In the genomic region with DNA sequence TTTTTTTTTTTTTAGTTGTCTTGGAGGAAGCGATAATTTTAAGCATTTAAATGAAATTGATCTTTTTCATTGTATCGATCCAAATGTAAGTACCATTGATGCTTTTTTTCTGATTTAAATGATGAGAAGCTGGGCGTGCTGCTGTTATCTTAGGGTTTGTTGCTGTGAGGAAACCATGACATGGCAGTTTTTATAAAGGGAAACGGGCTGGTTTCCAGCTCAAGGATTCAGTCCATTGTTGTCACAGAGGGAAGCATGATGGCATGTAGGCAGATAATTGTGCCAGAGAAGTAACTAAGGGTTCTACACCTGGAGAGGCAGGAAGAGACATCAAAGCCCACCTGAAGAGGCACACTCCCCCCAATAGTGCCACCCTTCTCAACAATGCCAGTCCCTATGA, we compare ENCODE assay signal across 22 mouse cellular contexts. TPM values are rescaled to one million over a fixed set of nuclear protein-coding genes. Genes with fewer than 3 reads are reported as not detected.
DNase-seq lines count a peak whose midpoint lies in the region; ATAC-seq and TF ChIP-seq lines count a peak whose summit lies in the region.
"Had no signal": no experiment of that assay in that cellular context is flagged by ENCODE, and none has a peak within 500 bp of the region (broad histone marks: within the 10 kb centered on the region; RNA-seq: fewer than 3 reads in every experiment).

No protein-coding gene starts in this region.

- no peak for TF ChIP-seq POLR2A in heart, adult 2 months (IDR thresholded peaks at IDR 0.05; ENCODE audit: insufficient read depth, low read depth, low read length)

- H3K9ac ChIP-seq in heart, adult 2 months (ENCODE audit: low read depth, low read length) = no peak overlapping the region
- no peak overlapping the region for H3K9ac ChIP-seq in liver, embryonic 15.5 days
- H3K9ac ChIP-seq: embryonic facial prominence, embryonic 15.5 days; forebrain, postnatal 0 days; hindbrain, embryonic 14.5 days; intestine, embryonic 15.5 days; limb, embryonic 12.5 days; lung, embryonic 15.5 days; midbrain, embryonic 15.5 days had no signal

- no peak for DNase-seq in heart, adult 2 months
- no peak for DNase-seq in heart, postnatal 4 days
- peak; percentile 29 for DNase-seq in lung, postnatal 36 days
- no peak for DNase-seq in lung, postnatal 10 days
- DNase-seq in left cerebral cortex, adult 9 months (ENCODE audit: low spot score in 2 of 2) = no peak
- DNase-seq: adrenal gland, adult 2 months; cerebellum, postnatal 10 days; embryo, embryonic 11 days; forebrain, postnatal 0 days; thymus, adult 18-20 months; thymus, postnatal 4 days had no signal

- peaks cover 6% of the 10 kb centered on the region for H3K79me2 ChIP-seq in heart, adult 2 months (replicated peaks; ENCODE audit: control insufficient read depth, insufficient read depth, low read length)

- H3K4me3 ChIP-seq in heart, adult 2 months = no peak overlapping the region
- no peak overlapping the region for H3K4me3 ChIP-seq in liver, embryonic 15.5 days (replicated peaks)
- H3K4me3 ChIP-seq: embryonic facial prominence, embryonic 15.5 days; forebrain, embryonic 10.5 days; intestine, embryonic 15.5 days; limb, embryonic 12.5 days; lung, embryonic 15.5 days; midbrain, embryonic 15.5 days; myocyte had no signal

- intact Hi-C loops in heart, adult 2 months (cut with DNase I) = no loop called here

- 46% methylated on average over 4 of the region's 4 CpGs for WGBS in heart, adult 2 months
- 48% methylated on average over 4 of the region's 4 CpGs for WGBS in liver, embryonic 15.5 days (ENCODE audit: insufficient replicate concordance)

- peaks cover 7% of the 10 kb centered on the region for H3K4me1 ChIP-seq in heart, adult 2 months (ENCODE audit: control insufficient read depth, insufficient read depth, low read length)
- peaks cover 29% of the 10 kb centered on the region for H3K4me1 ChIP-seq in liver, embryonic 15.5 days (replicated peaks)
- H3K4me1 ChIP-seq: embryonic facial prominence, embryonic 15.5 days; forebrain, embryonic 10.5 days; intestine, embryonic 15.5 days; limb, embryonic 12.5 days; lung, embryonic 15.5 days; midbrain, embryonic 15.5 days had no signal

- TF ChIP-seq EP300 in heart, adult 2 months (IDR thresholded peaks at IDR 0.05; ENCODE audit: insufficient read depth, low read depth, low read length) = no peak

- H3K4me2 ChIP-seq in liver, embryonic 15.5 days = 0 out of 2 replicates have a peak overlapping the region, but pooled peaks have one; percentile 4
- H3K4me2 ChIP-seq: embryonic facial prominence, embryonic 15.5 days; hindbrain, embryonic 14.5 days; intestine, embryonic 15.5 days; limb, embryonic 12.5 days; lung, embryonic 15.5 days; midbrain, embryonic 15.5 days had no signal

- H3K27ac ChIP-seq in heart, adult 2 months = peak overlapping the region; percentile 1; the same call in 1 of the 2 replicates
- peak overlapping the region; percentile 60 for H3K27ac ChIP-seq in liver, embryonic 15.5 days (replicated peaks)
- H3K27ac ChIP-seq: embryonic facial prominence, embryonic 15.5 days; forebrain, embryonic 10.5 days; hindbrain, embryonic 14.5 days; intestine, embryonic 15.5 days; limb, embryonic 12.5 days; lung, embryonic 15.5 days; midbrain, embryonic 15.5 days had no signal

- ATAC-seq in liver, embryonic 15.5 days (ENCODE audit: insufficient read depth) = no peak
- ATAC-seq in cerebellum, adult (ENCODE audit: insufficient number of reproducible peaks, low FRiP score, low TSS enrichment) = no peak
- no peak for ATAC-seq in activated CD4-positive, CD25-positive, alpha-beta regulatory T cell, adult 4 months
- ATAC-seq: forebrain, postnatal 0 days; intestine, embryonic 15.5 days; midbrain, embryonic 15.5 days had no signal

- no peaks in the 10 kb centered on the region for H3K9me3 ChIP-seq in liver, embryonic 15.5 days (replicated peaks)
- H3K9me3 ChIP-seq: embryonic facial prominence, embryonic 15.5 days; intestine, embryonic 15.5 days; lung, embryonic 15.5 days; midbrain, embryonic 15.5 days had no signal

- no peak for TF ChIP-seq CTCF in heart, adult 2 months (IDR thresholded peaks at IDR 0.05)

- H3K27me3 ChIP-seq in heart, adult 2 months (ENCODE audit: control insufficient read depth, insufficient read depth, low read length) = no peaks in the 10 kb centered on the region
- H3K27me3 ChIP-seq in liver, embryonic 15.5 days = no peaks in the 10 kb centered on the region
- H3K27me3 ChIP-seq: embryonic facial prominence, embryonic 15.5 days; intestine, embryonic 15.5 days; limb, embryonic 12.5 days; lung, embryonic 15.5 days; midbrain, embryonic 15.5 days had no signal

- peaks cover 15% of the 10 kb centered on the region for H3K36me3 ChIP-seq in heart, adult 2 months (ENCODE audit: control insufficient read depth, insufficient read depth, low read length)
- peaks cover 80% of the 10 kb centered on the region for H3K36me3 ChIP-seq in liver, embryonic 15.5 days (replicated peaks)

RNA-seq across cellular contexts. Expression of gene Ptges3, which starts 10.4 kb away (rescaled TPM):
- total RNA-seq in heart, adult 2 months (2021) = 10 to 100 TPM; 96.0 to 97.3 TPM
- polyA plus RNA-seq in heart, adult 2 months (2012; rRNA removed) = 16.3 and 19.2 TPM in 2 replicates
- 100 to 1,000 TPM; 125 to 132 TPM for total RNA-seq in heart, postnatal 4 days (2021)
- 188 and 217 TPM in 2 replicates for polyA plus RNA-seq in liver, embryonic 15.5 days (2015; fragmentation: Nextera tagmentation; extraction: Ambion mirVana)
- 100 to 1,000 TPM; 194 to 285 TPM for polyA plus RNA-seq in activated CD4-positive, CD25-positive, alpha-beta regulatory T cell, adult 4 months (2017; shearing (Covaris generic))

RNA-seq across cellular contexts. Expression of gene Atp5b, which starts 13.9 kb away (rescaled TPM):
- total RNA-seq in heart, adult 2 months (2021) = 1,000 to 10,000 TPM; 7,689 to 9,158 TPM
- polyA plus RNA-seq in heart, adult 2 months (2012; rRNA removed) = 8,017 and 9,446 TPM in 2 replicates
- 1,000 to 10,000 TPM; 6,416 to 6,613 TPM for total RNA-seq in heart, postnatal 4 days (2021)
- 1,834 and 1,894 TPM in 2 replicates for polyA plus RNA-seq in liver, embryonic 15.5 days (2015; fragmentation: Nextera tagmentation; extraction: Ambion mirVana)
- polyA plus RNA-seq in activated CD4-positive, CD25-positive, alpha-beta regulatory T cell, adult 4 months (2017; shearing (Covaris generic)) = 100 to 1,000 TPM; 413 to 469 TPM

RNA-seq across cellular contexts. Expression of gene Baz2a, which starts 22.2 kb away (rescaled TPM):
- total RNA-seq in heart, adult 2 months (2021) = 10 to 100 TPM; 18.4 to 22.4 TPM
- polyA plus RNA-seq in heart, adult 2 months (2012; rRNA removed) = 15.5 and 23.7 TPM in 2 replicates
- 10 to 100 TPM; 28.0 to 30.0 TPM for total RNA-seq in heart, postnatal 4 days (2021)
- 6.8 and 7.0 TPM in 2 replicates for polyA plus RNA-seq in liver, embryonic 15.5 days (2015; fragmentation: Nextera tagmentation; extraction: Ambion mirVana)
- polyA plus RNA-seq in activated CD4-positive, CD25-positive, alpha-beta regulatory T cell, adult 4 months (2017; shearing (Covaris generic)) = 10 to 100 TPM; 44.1 to 53.3 TPM

RNA-seq across cellular contexts. Expression of gene Naca, which starts 33.8 kb away (rescaled TPM):
- total RNA-seq in heart, adult 2 months (2021) = 100 to 1,000 TPM; 436 to 544 TPM
- polyA plus RNA-seq in heart, adult 2 months (2012; rRNA removed) = 204 and 212 TPM in 2 replicates
- total RNA-seq in heart, postnatal 4 days (2021) = 100 to 1,000 TPM; 738 to 766 TPM
- polyA plus RNA-seq in liver, embryonic 15.5 days (2015; fragmentation: Nextera tagmentation; extraction: Ambion mirVana) = 312 and 355 TPM in 2 replicates
- polyA plus RNA-seq in activated CD4-positive, CD25-positive, alpha-beta regulatory T cell, adult 4 months (2017; shearing (Covaris generic)) = 1,000 to 10,000 TPM; 1,124 to 1,330 TPM

RNA-seq across cellular contexts. Expression of gene Prim1, which starts 54.2 kb away (rescaled TPM):
- total RNA-seq in heart, adult 2 months (2021) = 1 to 10 TPM; 1.7 TPM
- polyA plus RNA-seq in heart, adult 2 months (2012; rRNA removed) = 1.2 and 2.0 TPM in 2 replicates
- total RNA-seq in heart, postnatal 4 days (2021) = 10 to 100 TPM; 30.0 to 31.1 TPM
- polyA plus RNA-seq in liver, embryonic 15.5 days (2015; fragmentation: Nextera tagmentation; extraction: Ambion mirVana) = 66.9 and 69.3 TPM in 2 replicates
- 10 to 100 TPM; 26.5 to 37.8 TPM for polyA plus RNA-seq in activated CD4-positive, CD25-positive, alpha-beta regulatory T cell, adult 4 months (2017; shearing (Covaris generic))
